Mouse (Mus musculus) thymus, postnatal 14 days (tissue): ENCODE data around the gene Kcnn4.

Experiments used
- DNase-seq: peaks from one replicate; pipeline ENCODE4 v3.0.0; 2021

Kcnn4 gene

GRCm38 (mm10) chr7:24366716-24367632 is 3.1 kb upstream of the Kcnn4 start:
- DNase-seq, result no peak

GRCm38 (mm10) chr7:24368226-24368625 is 1.8 kb upstream of the Kcnn4 start:
- DNase-seq, result no peak

DNA sequence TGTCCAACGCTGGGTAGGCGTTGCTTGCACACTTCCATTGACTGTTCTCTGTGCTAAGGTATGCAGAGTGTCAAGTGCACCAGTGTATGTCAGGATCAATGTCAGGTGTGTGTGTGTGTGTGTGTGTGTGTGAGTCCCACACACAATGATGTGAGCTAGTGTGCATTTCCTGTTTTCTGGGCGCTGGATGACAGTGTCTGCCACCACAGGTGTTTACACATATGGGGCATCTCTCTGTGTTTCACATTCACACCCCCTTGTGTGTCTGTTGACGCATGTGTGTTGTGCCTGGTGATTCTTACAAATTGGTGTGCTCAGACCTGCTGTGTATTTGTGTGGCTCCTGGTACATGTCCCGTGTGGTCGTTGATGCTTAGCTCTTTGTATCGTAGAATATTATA is 1.1 kb upstream of the Kcnn4 start:
- DNase-seq, result peak; percentile 59

GRCm38 (mm10) chr7:24371012-24371808 is 1.1 kb downstream of the Kcnn4 start:
- DNase-seq, result peak; percentile 54

DNA sequence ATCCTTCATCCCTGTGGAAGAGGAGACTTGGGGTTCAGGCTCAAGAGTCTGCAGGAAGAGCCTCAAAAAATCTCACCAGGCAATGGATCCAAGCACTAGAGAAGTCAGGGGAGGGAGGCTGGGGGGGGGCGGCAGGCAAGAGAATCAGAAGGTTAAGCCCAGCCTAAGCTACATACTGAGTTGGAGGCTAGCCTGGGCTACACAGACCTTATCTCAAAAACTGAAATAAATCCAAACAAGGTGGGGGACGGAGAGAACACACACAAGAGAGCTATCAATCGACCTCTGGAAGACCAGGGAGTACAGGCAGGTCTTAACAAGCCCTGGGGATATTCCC is 1.7 kb downstream of the Kcnn4 start:
- DNase-seq, result peak; percentile 23

DNA sequence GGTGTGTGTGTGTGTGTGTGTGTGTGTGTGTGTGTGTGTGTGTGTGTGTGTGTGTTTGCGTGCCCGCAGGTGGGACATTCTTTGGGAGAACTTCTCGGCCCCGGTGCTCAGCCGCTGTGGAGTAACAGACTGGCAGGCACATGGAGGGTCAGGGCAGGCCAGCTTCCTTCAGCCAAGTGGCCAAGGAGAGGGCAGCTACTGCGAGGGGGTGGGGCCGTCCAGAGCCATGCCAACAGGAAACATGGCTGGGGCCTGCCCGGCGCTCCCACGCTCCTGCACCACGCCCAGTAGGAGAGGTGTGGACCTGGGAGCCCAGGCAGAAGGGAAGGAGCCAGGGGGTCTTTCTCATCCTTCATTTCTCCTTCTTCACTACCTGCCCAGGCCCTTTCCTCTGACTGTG is 2.2 kb downstream of the Kcnn4 start:
- DNase-seq, result peak; percentile 49

DNA sequence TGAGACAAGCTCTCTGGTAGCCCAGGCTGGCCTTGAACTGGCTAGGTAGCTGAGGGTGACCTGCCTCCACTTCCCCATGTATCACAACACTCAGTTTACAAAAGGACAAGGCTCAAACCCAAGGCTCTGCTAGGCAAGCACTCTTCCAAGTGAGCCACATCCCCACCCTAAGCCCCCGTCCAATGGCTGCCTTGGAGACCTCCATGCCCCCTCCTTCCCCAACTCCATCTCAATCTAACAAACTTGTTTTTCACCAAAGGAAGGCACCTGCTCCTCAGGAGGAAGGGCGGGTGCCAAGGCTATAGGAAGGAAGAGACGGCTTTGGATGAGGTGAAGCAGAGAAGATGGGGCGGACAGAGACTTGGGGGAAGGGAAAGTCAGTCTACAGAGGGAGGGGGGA is 2.7 kb downstream of the Kcnn4 start:
- peak; percentile 64 for DNase-seq

- DNase-seq, result peak; percentile 93
Observed at GRCm38 (mm10) chr7:24373538-24374379, 3.7 kb downstream of the Kcnn4 start.

GRCm38 (mm10) chr7:24376456-24376855 is 6.4 kb downstream of the Kcnn4 start:
- no peak for DNase-seq

DNA sequence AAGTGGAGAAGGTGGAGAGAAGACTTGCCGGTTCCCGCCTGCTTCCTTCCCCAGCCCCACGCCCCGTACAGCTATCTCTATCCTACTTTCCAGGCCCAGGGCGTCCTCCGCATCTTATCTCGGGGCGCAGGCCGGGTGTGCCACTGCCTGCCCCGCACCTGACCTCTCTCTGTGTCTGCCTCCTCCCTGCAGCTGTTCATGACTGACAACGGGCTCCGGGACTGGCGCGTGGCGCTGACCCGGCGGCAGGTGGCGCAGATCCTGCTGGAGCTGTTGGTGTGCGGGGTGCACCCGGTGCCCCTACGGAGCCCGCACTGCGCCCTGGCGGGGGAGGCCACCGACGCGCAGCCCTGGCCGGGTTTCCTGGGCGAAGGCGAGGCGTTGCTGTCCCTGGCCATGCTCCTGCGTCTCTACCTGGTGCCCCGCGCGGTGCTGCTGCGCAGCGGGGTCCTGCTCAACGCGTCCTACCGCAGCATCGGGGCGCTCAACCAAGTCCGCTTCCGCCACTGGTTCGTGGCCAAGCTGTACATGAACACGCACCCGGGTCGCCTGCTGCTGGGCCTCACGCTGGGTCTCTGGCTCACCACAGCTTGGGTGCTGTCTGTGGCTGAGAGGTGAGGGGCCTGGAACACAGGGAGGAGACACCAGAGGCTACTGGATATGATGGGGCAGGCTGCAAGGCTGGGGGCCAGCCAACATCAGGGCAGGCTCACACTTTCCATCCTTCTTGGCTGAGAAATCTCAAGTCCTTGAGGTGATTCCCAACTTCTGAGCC is 7.2 kb downstream of the Kcnn4 start:
- DNase-seq, result peak; percentile 91

- peak; percentile 72 for DNase-seq
Observed at GRCm38 (mm10) chr7:24378049-24378701, 8.1 kb downstream of the Kcnn4 start.

GRCm38 (mm10) chr7:24379934-24380333 is 9.9 kb downstream of the Kcnn4 start:
- peak; percentile 90 for DNase-seq

DNA sequence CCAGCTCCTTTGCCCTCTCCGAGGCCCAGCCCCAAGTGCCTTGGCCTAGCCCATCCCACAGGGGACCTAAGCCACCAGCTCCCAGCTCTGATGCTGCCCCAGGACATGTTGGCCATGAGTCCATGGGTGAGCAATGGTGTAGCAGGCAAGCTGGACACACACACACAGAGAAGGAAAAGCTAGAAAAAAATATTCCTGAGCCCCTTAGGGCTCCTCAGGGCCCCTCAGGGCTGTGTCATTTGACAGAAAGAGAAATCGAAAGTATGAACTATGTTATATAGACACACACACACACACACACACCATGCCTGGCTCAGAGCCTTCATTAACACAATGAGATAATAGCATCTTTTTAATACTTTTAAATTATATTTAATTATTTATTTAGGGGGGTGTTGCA is 10.3 kb downstream of the Kcnn4 start:
- DNase-seq, result no peak

- DNase-seq, result no peak
Observed at GRCm38 (mm10) chr7:24382730-24383372, 12.8 kb downstream of the Kcnn4 start.

GRCm38 (mm10) chr7:24384070-24384469 is 14.0 kb downstream of the Kcnn4 start:
- DNase-seq, result no peak

- peak; percentile 91 for DNase-seq
Observed at GRCm38 (mm10) chr7:24384827-24385226, 14.8 kb downstream of the Kcnn4 start.

GRCm38 (mm10) chr7:24387059-24387556 is 17.0 kb downstream of the Kcnn4 start:
- no peak for DNase-seq

DNA sequence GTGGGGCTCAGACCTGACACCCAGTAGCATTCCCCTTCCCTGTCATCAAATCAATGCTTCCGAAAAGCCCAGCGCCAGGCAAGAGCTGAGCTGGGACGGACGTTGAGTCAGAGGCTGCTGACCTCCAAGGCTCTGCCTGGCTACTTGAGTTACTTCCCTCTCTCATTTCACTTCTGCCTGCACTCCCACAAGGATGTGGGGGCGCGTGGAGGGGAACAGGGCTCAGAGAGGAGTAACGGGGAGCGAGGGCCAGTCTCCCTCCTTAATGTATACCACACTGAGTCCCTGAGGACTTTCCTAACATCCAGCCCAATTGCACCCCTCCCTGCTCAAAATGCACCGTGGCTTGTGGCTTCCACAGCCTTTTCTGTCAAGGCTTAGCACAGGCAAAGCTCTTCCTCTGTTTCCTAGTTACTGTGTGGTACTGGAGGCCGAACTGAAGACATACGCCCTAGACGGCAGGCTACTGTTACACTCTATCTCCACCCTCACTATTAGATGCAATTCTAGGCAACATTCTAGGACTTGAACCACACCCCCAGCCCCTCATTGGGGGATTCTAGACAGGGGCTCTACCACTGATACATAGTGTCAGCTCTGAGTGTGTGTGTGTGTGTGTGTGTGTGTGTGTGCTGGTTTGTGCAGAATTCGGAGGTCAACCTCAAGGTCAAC is 19.6 kb downstream of the Kcnn4 start:
- no peak for DNase-seq

GRCm38 (mm10) chr7:24390512-24390911 is 20.4 kb downstream of the Kcnn4 start:
- DNase-seq, result no peak

DNA sequence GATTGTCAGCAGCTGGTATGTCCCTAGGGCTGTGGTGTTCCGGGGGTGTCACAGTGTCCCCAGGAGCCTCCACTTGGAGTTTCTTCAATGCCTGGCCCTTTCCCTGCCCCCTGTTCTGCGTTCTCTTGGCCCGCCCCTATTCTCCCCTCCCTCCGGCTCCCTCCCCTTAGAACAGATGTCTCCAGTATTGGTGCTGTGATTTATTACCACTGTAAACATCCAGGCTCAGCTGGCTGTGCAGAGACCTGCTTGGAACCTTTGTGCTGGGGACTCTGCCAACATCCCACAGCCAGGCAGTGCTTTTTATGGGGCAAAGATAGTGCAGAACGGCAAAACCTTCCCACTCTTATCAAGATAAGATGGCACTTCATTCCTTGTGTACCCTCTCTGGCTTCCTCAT is 21.0 kb downstream of the Kcnn4 start:
- no peak for DNase-seq
